Mouse (Mus musculus) liver, embryonic 14.5 days (tissue): ENCODE data around the gene Frem2. TPM values are rescaled to one million over a fixed set of nuclear protein-coding genes. Genes with fewer than 3 reads are reported as not detected.
A peak's percentile ranks its signal among the peaks of the same experiment; 100 is the strongest.

Experiments
- ATAC-seq: fragments of 200-750 bp; cut with Nextera tagmentation; 2 replicates; pipeline ENCODE4 v1.8.0; 2017; ENCODE audit warnings: moderate number of reproducible peaks, mild to moderate bottlenecking, moderate library complexity; ENCODE audit not compliant: insufficient read depth
- DNase-seq, 3 experiments: peaks; one replicate each; pipeline ENCODE4 v3.0.0-alpha.2; 2012 to 2013; ENCODE audit warnings: low read depth in 3 of 3, low spot score in 3 of 3
- H3K27ac ChIP-seq: fragments of 300-500 bp; sonication (generic); 2 replicates; pipeline ENCODE4 v1.5.1; 2014; ENCODE audit warnings: moderate library complexity, mild to moderate bottlenecking, control low read depth, inconsistent platforms
- H3K27me3 ChIP-seq: fragments of 300-500 bp; sonication (generic); 2 replicates; pipeline ENCODE4 v1.6.1; 2014; ENCODE audit warnings: mild to moderate bottlenecking, low read length, moderate library complexity; ENCODE audit not compliant: control insufficient read depth, insufficient read depth
- H3K36me3 ChIP-seq: fragments of 300-500 bp; sonication (generic); replicated peaks from 2 replicates; pipeline ENCODE4 v1.6.1; 2014; ENCODE audit warnings: low read depth; ENCODE audit not compliant: control insufficient read depth, insufficient read depth
- H3K4me1 ChIP-seq, 2 experiments: fragments of 200-500 bp in 1 of 2; fragments of 300-500 bp in 1 of 2; sonication (generic) in 1 of 2; replicated peaks; 2 replicates each; pipeline ENCODE4 v1.6.1; 2012 to 2014; ENCODE audit warnings: antibody characterized with exemption in 1 of 2, inconsistent platforms in 1 of 2, low read length in 1 of 2; ENCODE audit not compliant: control insufficient read depth in 2 of 2, insufficient read depth in 2 of 2
- H3K4me2 ChIP-seq: fragments of 300-500 bp; sonication (generic); 2 replicates; pipeline ENCODE4 v1.6.1; 2014; ENCODE audit warnings: low read depth, mild to moderate bottlenecking, control low read depth, moderate library complexity
- H3K4me3 ChIP-seq, 2 experiments: fragments of 200-500 bp in 1 of 2; fragments of 300-500 bp in 1 of 2; sonication (generic) in 1 of 2; 2 replicates each; pipeline ENCODE4 v1.5.1; 2012 to 2014; ENCODE audit warnings: low read depth in 2 of 2, low read length in 2 of 2, mild to moderate bottlenecking in 2 of 2, control low read depth in 1 of 2, inconsistent platforms in 1 of 2, moderate library complexity in 1 of 2; ENCODE audit not compliant: insufficient read depth in 1 of 2
- H3K9ac ChIP-seq: fragments of 300-500 bp; sonication (generic); replicated peaks from 2 replicates; pipeline ENCODE4 v1.6.1; 2014; ENCODE audit warnings: mild to moderate bottlenecking, control low read depth, moderate library complexity
- H3K9me3 ChIP-seq: fragments of 300-500 bp; sonication (generic); 2 replicates; pipeline ENCODE4 v1.6.1; 2016; ENCODE audit warnings: low read length, mixed read lengths; ENCODE audit not compliant: control insufficient read depth
- CTCF ChIP-seq: IDR thresholded peaks from 2 replicates; pipeline ENCODE4 v1.5.1; 2016; ENCODE audit warnings: antibody characterized with exemption, low read depth, control low read depth
- EP300 ChIP-seq: IDR thresholded peaks from 2 replicates; pipeline ENCODE4 v1.6.1; 2016; ENCODE audit warnings: antibody characterized with exemption, low read depth
- WGBS: fragments of 180-500 bp; shearing (Covaris S2); extraction: QIAGEN DNeasy Blood & Tissue Kit; methylation state at CpG from one replicate; pipeline ENCODE4 v1.1.7; 2014; ENCODE audit not compliant: insufficient replicate concordance; 5-methylcytosine and 5-hydroxymethylcytosine counted together
- polyA plus RNA-seq, 2 experiments: library from polyadenylated mRNA; depleted of rRNA in 1 of 2; stranded (reverse) in 1 of 2; unstranded in 1 of 2; fragments of >200 nt; fragmentation: Nextera tagmentation in 1 of 2; extraction: Ambion mirVana in 1 of 2; gene quantifications; 2 replicates each; pipeline versions ENCODE4 v1.2.1 to v1.2.3; 2012 to 2014

Gene Frem2
- polyA plus RNA-seq, 2 experiments = 0.19 to 0.71 TPM

GRCm38 (mm10) chr3:53574123-53574522, 83.0 kb downstream of the Frem2 start:
- Histone ChIP-seq H3K4me3 (no peak overlapping the region), H3K4me2 (no peak overlapping the region), H3K36me3 (no peaks in the 10 kb centered on the region), H3K4me1 (no peaks in the 10 kb centered on the region), H3K9me3 (no peaks in the 10 kb centered on the region), H3K27me3 (no peaks in the 10 kb centered on the region), H3K9ac (no peak overlapping the region), H3K27ac (no peak overlapping the region)
- TF ChIP-seq CTCF (no peak), EP300 (no peak)
- ATAC-seq (no peak), DNase-seq (no peak)
- WGBS = 67% methylated on average over 9 of the region's 9 CpGs

GRCm38 (mm10) chr3:53571663-53572062, 85.5 kb downstream of the Frem2 start:
- Histone ChIP-seq H3K36me3 (no peaks in the 10 kb centered on the region), H3K4me3 (no peak overlapping the region), H3K27ac (no peak overlapping the region), H3K9me3 (no peaks in the 10 kb centered on the region), H3K4me1 (no peaks in the 10 kb centered on the region), H3K9ac (no peak overlapping the region), H3K4me2 (no peak overlapping the region), H3K27me3 (no peaks in the 10 kb centered on the region)
- 45% methylated on average over 6 of the region's 6 CpGs for WGBS
- TF ChIP-seq CTCF (no peak), EP300 (no peak)
- ATAC-seq (no peak), DNase-seq (no peak)

- ATAC-seq (no peak), DNase-seq (no peak)
Observed at GRCm38 (mm10) chr3:53564521-53564920, 92.6 kb downstream of the Frem2 start.

GRCm38 (mm10) chr3:53563746-53564145, 93.4 kb downstream of the Frem2 start:
- TF ChIP-seq CTCF = no peak
- TF ChIP-seq EP300 = no peak
- no peak overlapping the region for H3K27ac ChIP-seq
- 59% methylated on average over 7 of the region's 7 CpGs for WGBS
- H3K9ac ChIP-seq = no peak overlapping the region
- no peaks in the 10 kb centered on the region for H3K36me3 ChIP-seq
- H3K27me3 ChIP-seq = no peaks in the 10 kb centered on the region
- no peak overlapping the region for H3K4me3 ChIP-seq
- no peak for ATAC-seq
- no peak for DNase-seq
- H3K4me1 ChIP-seq = peaks cover 0 to 13% of the 10 kb centered on the region in 2 experiments; a peak in 3 of 4 replicates
- no peak overlapping the region for H3K4me2 ChIP-seq
- no peaks in the 10 kb centered on the region for H3K9me3 ChIP-seq

More at GRCm38 (mm10) chr3:53564521-53564920, 92.6 kb downstream of the Frem2 start:
- Histone ChIP-seq H3K27me3 (no peaks in the 10 kb centered on the region), H3K36me3 (no peaks in the 10 kb centered on the region), H3K4me3 (no peak overlapping the region), H3K9me3 (no peaks in the 10 kb centered on the region), H3K4me2 (no peak overlapping the region), H3K9ac (no peak overlapping the region), H3K27ac (no peak overlapping the region), H3K4me1 (peaks cover 0 to 13% of the 10 kb centered on the region in 2 experiments; a peak in 3 of 4 replicates)
- TF ChIP-seq CTCF = no peak
- no peak for TF ChIP-seq EP300
- 60% methylated on average over 7 of the region's 7 CpGs for WGBS

GRCm38 (mm10) chr3:53561813-53562212, 95.3 kb downstream of the Frem2 start:
- no peaks in the 10 kb centered on the region for H3K36me3 ChIP-seq
- DNase-seq (no peak), ATAC-seq (peak; percentile 66)
- TF ChIP-seq EP300 (no peak), CTCF (no peak)
- no peaks in the 10 kb centered on the region for H3K9me3 ChIP-seq
- no peak overlapping the region for H3K9ac ChIP-seq
- WGBS = 24% methylated on average over 7 of the region's 7 CpGs
- H3K4me2 ChIP-seq = no peak overlapping the region
- no peaks in the 10 kb centered on the region for H3K27me3 ChIP-seq
- H3K4me3 ChIP-seq = no peak overlapping the region
- H3K4me1 ChIP-seq = peaks cover 0 to 15% of the 10 kb centered on the region in 2 experiments; a peak in 3 of 4 replicates
- no peak overlapping the region for H3K27ac ChIP-seq
